Mouse (Mus musculus) adrenal gland, postnatal 0 days (tissue): ENCODE results near the gene Olfr507. TPM values are rescaled to one million over a fixed set of nuclear protein-coding genes. Genes with fewer than 3 reads are reported as not detected.

Source experiments
- polyA plus RNA-seq: library from polyadenylated mRNA; unstranded; fragments of >200 nt; fragmentation: Nextera tagmentation; extraction: Ambion mirVana; gene quantifications from 2 replicates; pipeline ENCODE4 v1.2.1, GENCODE M21; 2015

The Olfr507 gene
- polyA plus RNA-seq, result not detected in 2 replicates

GRCm38 (mm10) chr7:108621514-108621913, at the start of gene Olfr507:
Olfr507 (plus strand) TSS chr7:108621814.

GRCm38 (mm10) chr7:108610487-108610886, 11.1 kb upstream of the Olfr507 start, which contains the start of gene Olfr506:
Olfr506 (plus strand) TSS chr7:108610787.

GRCm38 (mm10) chr7:108629694-108630093, 8.1 kb downstream of the Olfr507 start, which contains the start of gene Olfr508:
Olfr508 (plus strand) TSS chr7:108629994.

GRCm38 (mm10) chr7:108651806-108652205, 30.2 kb downstream of the Olfr507 start, which contains the start of gene Olfr509:
Olfr509 (minus strand) TSS chr7:108651906.

GRCm38 (mm10) chr7:108666118-108666517, 44.5 kb downstream of the Olfr507 start, which contains the start of gene Olfr510:
Olfr510 (plus strand) TSS chr7:108666418.

Other genes with a start within 250 kb of the Olfr507 start
- gene Olfr495, start 228.6 kb upstream of the Olfr507 start, polyA plus RNA-seq, result not detected in 2 replicates
- gene Olfr497, start 201.4 kb upstream of the Olfr507 start, polyA plus RNA-seq, result not detected in 2 replicates
- gene Olfr498, start 156.5 kb upstream of the Olfr507 start, polyA plus RNA-seq, result not detected in 2 replicates
- not detected in 2 replicates for gene Olfr502, start 96.7 kb upstream of the Olfr507 start, polyA plus RNA-seq
- gene Olfr503, start 77.3 kb upstream of the Olfr507 start, polyA plus RNA-seq, result not detected in 2 replicates
- gene Olfr504, start 56.0 kb upstream of the Olfr507 start, polyA plus RNA-seq, result not detected in 2 replicates
- gene Olfr506, start 11.0 kb upstream of the Olfr507 start, polyA plus RNA-seq, result not detected in 2 replicates
- not detected in 2 replicates for gene Olfr508, start 8.2 kb downstream of the Olfr507 start, polyA plus RNA-seq
- gene Olfr509, start 30.1 kb downstream of the Olfr507 start, polyA plus RNA-seq, result not detected in 2 replicates
- gene Olfr510, start 44.6 kb downstream of the Olfr507 start, polyA plus RNA-seq, result not detected in 2 replicates
- gene Olfr512, start 91.5 kb downstream of the Olfr507 start, polyA plus RNA-seq, result not detected in 2 replicates
- gene Olfr513, start 129.2 kb downstream of the Olfr507 start, polyA plus RNA-seq, result not detected in 2 replicates
- gene Olfr514, start 204.2 kb downstream of the Olfr507 start, polyA plus RNA-seq, result not detected in 2 replicates
- gene Olfr516, start 228.7 kb downstream of the Olfr507 start, polyA plus RNA-seq, result not detected in 2 replicates